Mouse (Mus musculus) megakaryocyte, embryonic 14.5 days (primary cell): ENCODE measurements around the gene Tenm4.

Experiments
- FLI1 ChIP-seq: IDR thresholded peaks from 2 replicates; pipeline ENCODE4 v1.6.1; 2012; ENCODE audit warnings: low read length, inconsistent platforms, mixed read lengths
- GATA1 ChIP-seq: IDR thresholded peaks from 3 replicates; pipeline ENCODE4 v1.6.1; 2012; ENCODE audit warnings: mixed read lengths, low read length, inconsistent platforms, borderline replicate concordance

DNA sequence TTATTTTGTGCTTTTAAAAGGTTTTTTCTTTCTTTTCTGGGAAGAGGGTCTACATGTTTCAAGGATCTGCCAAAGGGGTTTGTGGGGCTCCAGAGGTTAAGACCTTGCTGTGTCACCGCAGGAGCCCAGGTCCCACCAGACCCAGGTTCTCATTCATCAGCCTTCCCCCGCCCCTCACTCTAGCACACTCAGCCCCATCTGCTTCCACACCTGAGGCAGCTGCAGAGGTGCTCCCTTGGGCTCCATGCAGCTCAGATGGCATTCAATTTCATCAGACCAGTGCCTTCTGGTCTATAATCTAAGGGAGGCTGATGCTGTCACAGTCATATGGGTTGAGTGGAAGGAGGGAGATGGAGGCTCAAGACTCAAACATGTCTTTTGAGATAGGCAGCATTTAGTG, 172.6 kb downstream of the Tenm4 start:
- TF ChIP-seq GATA1: no peak
- no peak for TF ChIP-seq FLI1
